Mouse (Mus musculus) gonadal fat pad, adult 2 months (tissue): ENCODE data around the gene Arid5a. TPM values are rescaled to one million over a fixed set of nuclear protein-coding genes. Genes with fewer than 3 reads are reported as not detected.

Experiments
- DNase-seq: peaks from one replicate; pipeline ENCODE4 v3.0.0-alpha.2; 2012; ENCODE audit warnings: low read depth
- polyA plus RNA-seq: library from polyadenylated mRNA; depleted of rRNA; stranded (reverse); fragments of >200 nt; gene quantifications from 2 replicates; pipeline ENCODE4 v1.2.3, GENCODE M21; 2012; rRNA removed

The Arid5a gene
- 8.1 and 8.4 TPM in 2 replicates for polyA plus RNA-seq

DNA sequence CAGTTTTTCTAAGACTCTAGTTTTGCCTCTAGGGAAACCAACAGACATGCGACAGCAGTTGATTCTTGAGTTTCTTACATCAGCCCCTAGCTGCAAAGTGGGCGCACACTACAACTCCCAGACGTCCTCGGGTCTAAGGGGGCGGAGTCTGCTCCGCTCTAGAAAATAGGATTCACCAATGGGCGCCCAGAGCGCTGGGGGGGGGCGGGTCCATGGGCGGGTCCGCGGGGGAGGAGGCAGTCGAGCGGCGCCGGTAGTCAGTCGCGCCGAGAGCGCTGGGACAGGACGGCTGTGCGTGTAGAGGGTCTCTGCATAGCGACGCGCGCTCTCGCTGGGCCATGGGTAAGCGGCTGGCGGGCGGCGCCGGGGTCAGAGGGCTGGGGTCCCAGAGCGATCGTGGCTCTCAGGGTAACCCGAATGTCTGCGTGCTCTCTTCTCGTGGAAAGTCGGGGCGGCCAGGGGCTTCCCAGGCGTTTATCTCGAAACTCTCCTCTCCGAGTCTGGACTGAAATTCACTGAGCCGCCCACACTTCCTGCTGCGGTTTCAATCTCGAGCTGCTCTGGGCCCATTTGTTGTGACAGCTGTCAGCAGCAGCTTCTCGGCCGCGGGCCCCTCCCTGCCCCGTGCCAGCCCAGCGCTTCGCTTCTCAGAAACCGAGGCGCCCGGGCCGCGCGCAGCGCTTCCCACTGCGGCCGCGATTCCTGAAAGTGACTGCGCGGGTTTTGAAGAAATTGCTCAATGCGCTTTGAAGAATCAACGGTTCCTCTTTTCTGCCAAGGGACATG lies at the start of gene Arid5a:
Gene Arid5a, plus strand, starts transcription at position 239 of the 786 bp plus-strand sequence.
- DNase-seq: no peak

- no peak for DNase-seq
Observed at GRCm38 (mm10) chr1:36258631-36259030, 48.9 kb upstream of the Arid5a start.

GRCm38 (mm10) chr1:36259281-36259680 lies 48.3 kb upstream of the Arid5a start:
- no peak for DNase-seq

- no peak for DNase-seq
Observed at GRCm38 (mm10) chr1:36260418-36260817, 47.1 kb upstream of the Arid5a start.

DNA sequence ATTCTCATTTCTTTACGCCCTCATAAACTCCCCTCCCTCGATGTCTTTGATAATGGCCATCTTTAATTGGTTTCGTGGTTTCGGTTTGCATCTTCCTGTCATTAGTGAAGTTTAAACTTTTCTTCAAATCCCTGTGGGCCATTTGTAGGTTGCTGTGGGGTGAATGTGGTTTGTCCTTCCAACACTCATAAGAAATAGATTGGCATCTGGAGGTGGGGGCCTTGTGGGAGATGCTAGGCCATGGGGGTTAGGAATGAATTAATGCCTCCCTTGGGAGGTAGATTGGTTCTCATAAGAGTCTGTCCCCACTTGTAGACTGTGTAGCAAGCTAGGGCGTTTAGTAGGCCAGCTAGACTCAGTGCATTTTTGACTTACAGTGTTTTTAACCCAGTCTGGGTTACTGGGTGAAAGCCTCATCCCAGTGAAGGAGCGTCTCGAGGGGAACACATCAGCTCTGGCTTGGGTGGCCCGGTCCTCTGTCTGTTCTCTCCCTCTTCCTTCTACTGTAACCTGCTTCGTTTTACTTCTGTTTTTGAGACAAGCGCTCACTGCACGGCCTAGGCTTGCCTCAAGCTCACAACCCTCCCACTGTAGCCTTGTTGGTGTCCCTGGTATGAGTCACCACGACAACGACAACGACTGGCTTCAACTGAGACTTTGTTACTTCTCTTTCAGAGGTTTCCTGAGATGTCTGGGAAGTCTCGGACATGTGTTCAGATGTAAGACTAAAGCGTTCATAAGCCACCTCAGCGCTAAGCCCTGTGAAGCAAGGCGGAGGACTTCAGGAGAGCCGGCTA lies 45.6 kb upstream of the Arid5a start:
- DNase-seq: no peak

DNA sequence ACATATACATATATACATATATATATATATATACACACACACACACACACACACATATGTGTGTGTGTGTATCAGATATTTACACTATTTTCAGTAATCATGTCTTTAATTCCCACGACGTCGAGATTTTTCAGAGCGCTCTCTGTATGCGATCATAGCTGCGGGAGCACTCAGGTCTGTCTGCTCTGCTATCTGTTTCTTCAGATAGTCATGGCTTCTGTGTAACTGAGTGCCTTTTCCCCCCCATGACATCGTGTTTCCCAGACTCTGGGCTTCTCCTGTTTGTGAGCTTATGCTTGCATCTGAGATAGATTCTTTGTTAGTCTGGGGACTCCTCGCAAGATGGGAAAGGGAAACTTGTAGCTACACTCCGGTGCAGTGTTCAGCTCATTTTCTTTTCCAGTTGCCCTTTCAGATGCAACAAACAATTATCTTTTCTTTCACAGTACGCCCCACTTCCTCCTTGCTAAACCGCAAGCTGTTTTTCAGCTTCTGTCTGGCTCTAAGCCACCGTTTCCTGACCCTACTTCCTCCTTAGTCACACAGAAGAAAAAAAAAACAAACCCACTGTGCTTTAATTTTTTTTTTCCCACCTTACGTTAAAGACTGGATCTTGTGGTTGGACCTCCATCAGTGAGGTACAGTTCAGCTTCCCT lies 43.6 kb upstream of the Arid5a start:
- DNase-seq: no peak

DNA sequence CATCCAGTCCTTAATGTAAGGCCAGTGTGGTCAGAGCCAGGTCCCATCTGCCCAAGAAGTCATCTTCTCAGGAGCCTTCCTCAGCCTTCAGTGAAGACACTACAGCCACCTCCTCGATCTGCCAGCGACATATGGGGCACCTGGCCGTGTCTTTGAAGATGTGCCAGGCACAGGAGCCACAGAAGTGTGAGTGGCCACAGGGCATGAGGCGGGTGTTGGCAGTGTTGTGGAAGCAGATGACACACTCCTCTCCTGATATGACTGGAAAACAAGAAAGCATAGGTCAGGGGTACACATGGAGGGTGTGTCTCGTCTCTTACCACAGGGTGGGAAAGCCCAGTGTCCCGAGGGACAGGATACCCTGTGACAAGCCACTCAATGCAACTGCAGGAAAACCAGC lies 41.2 kb upstream of the Arid5a start:
- DNase-seq: no peak

DNA sequence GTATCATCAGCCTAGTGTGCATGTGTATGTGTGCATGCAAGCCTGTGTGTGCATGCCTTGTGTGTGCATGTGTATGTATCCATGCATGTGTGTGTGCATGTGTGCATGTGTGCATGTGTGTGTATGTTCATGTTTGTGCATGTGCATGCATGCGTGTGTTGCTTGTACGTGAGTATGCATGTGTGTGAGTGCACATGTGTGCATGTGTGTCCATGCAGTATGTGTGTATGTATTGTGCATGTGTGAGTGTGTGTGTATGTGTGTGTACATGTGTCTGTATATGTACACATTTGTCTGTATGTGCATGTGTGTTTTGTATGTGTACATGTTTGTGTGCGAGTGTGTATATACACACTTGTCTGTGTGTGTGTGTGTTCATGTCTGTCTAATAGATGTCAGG lies 39.9 kb upstream of the Arid5a start:
- DNase-seq: no peak

GRCm38 (mm10) chr1:36269121-36269795 lies 38.3 kb upstream of the Arid5a start:
- DNase-seq: no peak

DNA sequence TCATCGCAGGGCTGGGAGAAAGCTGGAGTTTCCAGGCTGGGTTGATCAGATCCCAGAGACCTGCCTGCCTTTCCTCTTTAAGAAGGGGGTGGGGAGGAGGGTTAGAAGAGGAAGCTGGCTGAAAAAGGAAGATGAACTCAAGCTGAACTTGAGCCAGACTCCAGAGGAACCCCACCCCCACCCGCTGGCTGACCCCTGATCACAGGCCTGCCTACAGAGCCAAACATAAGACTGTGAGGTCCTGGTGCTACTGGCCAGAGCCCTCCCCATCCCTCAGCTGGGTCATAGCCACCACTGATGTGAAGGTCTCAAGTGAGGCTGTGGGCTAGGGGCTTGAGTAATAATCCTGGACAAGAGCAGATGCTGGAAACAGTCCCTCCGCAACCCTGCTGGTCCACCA lies 36.9 kb upstream of the Arid5a start:
- DNase-seq: no peak

DNA sequence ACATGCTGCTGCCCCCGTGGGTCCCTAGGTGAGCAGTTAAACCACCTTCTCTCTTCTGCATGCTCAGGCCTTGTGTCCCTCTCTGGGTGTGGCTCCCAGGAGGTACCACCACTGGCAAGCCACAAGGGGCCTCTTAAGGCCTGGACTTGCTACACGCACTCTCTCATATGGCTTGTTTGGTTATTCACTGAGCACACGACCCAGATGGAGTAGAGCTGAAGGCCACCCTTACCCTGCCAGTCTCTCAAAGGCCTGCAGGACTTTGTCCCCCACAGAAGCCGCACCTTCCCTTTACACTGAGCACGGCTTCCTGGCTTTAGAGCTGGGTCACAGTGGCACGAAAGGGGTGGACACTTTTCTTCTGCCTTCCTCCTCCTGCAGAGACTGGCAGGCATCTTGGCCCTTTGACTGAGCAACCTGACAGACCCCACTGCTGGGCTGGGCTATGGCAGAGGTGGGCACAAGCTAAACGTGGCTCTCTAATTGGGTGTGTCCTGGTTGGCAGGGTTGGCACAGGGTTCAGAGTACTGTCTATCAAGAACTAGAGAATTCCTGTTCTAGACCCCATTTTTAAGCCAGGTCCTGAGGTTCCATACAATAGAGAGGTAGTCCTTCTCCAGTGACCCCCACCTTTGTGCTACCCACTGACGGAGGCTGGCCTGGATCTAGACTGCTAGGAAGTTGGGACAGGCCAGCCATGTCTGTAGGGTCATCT lies 35.9 kb upstream of the Arid5a start:
- no peak for DNase-seq

GRCm38 (mm10) chr1:36272546-36272945 lies 35.0 kb upstream of the Arid5a start:
- no peak for DNase-seq

GRCm38 (mm10) chr1:36273288-36273687 lies 34.2 kb upstream of the Arid5a start:
- DNase-seq: no peak

GRCm38 (mm10) chr1:36274455-36274854 lies 33.1 kb upstream of the Arid5a start, which contains the start of gene Neurl3:
Gene Neurl3 (minus strand): TSS chr1:36274679.
- no peak for DNase-seq

DNA sequence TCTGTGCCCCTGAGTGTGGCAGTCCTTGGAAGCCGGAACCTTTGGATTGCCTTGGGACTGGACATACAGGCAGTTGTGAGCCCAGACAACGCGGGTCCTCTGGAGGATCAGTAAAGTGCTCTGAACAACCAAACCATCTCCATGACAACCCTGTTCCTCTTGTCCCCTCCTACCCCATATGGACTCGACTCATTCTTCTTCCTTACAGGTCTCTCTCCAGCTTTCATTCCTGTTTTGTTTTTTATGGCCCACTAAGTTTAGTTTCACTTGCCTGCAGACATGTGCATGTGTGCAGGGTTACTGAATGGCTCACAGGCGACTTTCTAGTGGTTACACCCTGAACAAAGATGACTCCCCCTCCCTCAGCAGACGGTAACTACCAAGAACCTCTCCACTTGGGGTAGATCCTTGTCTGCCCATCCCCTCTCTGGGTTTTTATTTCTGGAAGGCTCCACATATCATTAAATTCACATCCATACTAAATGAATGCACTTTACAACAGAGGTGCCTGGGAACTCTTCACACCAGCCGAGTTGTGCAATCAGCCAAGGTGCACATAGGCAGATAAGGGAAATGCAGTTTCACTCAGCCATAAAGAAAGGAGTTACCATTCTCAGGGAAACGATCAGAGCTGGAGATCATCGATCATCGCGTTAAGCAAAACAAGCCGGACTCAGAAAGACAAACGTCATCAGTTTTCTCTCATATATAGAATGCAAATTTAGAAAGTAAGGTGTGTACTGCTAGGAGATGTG lies 31.7 kb upstream of the Arid5a start:
- no peak for DNase-seq

DNA sequence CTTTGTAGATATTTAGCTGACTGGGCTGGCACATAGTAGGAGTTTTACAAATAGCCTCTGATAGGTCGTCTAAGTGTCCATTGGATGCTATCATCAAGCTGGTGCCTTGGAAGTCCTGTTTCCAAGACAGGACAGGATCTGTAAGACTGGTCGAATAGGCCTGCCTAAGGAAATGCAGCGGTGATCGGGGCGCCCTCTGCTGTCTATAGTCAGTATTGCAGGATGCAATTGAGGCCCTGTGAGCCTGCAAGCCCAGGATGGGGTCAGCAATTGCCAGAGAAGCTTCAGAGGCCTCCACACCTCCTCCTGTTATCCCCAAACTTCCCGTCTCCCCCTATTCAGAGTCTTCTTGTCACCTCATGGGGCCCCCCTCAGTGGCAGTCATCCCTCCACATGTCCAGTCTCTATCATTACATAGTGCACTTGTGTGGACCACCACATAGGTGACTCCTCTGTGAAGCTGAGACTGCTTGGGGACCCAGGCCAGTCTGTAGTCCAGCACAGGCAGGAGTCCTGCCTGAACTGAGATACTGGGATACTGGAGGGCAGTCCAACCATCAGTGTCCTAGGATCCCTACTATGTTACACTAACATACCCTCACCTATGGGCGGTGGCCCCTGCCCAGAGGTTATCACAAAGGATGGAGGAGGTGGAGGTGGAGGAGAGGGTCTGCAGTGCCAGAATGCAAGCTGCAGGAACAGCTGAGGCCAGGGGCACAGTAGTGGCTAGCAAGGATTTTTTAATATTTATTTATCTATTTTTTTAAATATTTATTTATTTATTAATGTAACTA lies 30.1 kb upstream of the Arid5a start:
- no peak for DNase-seq

DNA sequence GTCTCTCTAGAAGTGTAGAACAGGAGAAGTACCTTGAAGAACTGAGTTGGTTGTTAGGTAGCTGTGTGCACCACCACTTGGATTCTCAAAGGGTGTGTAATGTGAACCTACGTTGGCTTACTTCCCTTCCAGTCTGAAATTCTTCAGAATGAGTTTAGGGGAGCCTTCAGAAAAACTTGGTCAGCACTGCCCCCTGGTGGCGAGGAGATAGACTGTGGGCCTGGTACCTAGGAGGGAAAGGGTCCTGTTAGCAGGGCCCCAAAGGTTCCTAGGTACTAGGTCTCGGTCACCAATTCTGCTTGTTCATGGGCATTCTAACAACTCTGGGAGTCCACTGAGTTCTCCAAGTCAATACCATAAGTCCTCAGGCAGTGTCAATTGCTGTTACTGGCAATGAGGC lies 28.3 kb upstream of the Arid5a start:
- no peak for DNase-seq

GRCm38 (mm10) chr1:36280938-36281337 lies 26.6 kb upstream of the Arid5a start:
- no peak for DNase-seq

DNA sequence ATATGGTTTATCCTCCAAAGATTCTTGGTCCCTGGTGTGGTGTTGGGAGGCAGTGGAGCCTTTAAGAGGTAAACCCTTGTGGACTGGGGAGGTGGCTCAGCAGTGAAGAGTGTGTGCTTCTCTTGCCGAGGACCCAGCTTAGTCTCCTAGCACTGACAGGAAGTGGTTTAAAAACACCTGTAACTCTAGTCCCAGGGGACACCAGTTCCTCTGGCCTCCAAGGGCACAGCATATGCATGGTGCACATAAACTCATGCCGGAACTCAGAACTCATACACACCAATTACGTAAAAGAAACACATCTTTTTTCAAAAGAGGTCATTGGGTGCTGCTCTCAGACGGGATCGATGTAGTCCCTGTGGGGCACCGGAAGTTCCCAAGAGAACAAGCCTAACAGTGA lies 25.7 kb upstream of the Arid5a start:
- no peak for DNase-seq

GRCm38 (mm10) chr1:36293470-36293869 lies 14.1 kb upstream of the Arid5a start:
- DNase-seq: no peak
